Mouse (Mus musculus): ENCODE measurements around the gene Ston2.

Gene Ston2

GRCm38 (mm10) chr12:91660640-91661417, 127.4 kb downstream of the Ston2 start:
- DNase-seq (ENCODE audit: low read depth) = no peak

GRCm38 (mm10) chr12:91654399-91655122, 133.6 kb downstream of the Ston2 start:
- DNase-seq (ENCODE audit: low read depth) = no peak

- DNase-seq (ENCODE audit: low read depth) = no peak
Observed at GRCm38 (mm10) chr12:91648426-91648825, 139.8 kb downstream of the Ston2 start.

GRCm38 (mm10) chr12:91645361-91646123, 142.6 kb downstream of the Ston2 start:
- DNase-seq (ENCODE audit: low read depth) = no peak

GRCm38 (mm10) chr12:91643221-91643620, 145.0 kb downstream of the Ston2 start:
- DNase-seq (ENCODE audit: low read depth) = no peak

- DNase-seq (ENCODE audit: low read depth) = no peak
Observed at GRCm38 (mm10) chr12:91642426-91643093, 145.6 kb downstream of the Ston2 start.

- no peak for DNase-seq (ENCODE audit: low read depth)
Observed at GRCm38 (mm10) chr12:91641631-91642141, 146.5 kb downstream of the Ston2 start.

- no peak for DNase-seq (ENCODE audit: low read depth)
Observed at GRCm38 (mm10) chr12:91641133-91641532, 147.1 kb downstream of the Ston2 start.

GRCm38 (mm10) chr12:91640712-91641111, 147.5 kb downstream of the Ston2 start:
- peak; percentile 34 for DNase-seq (ENCODE audit: low read depth)

GRCm38 (mm10) chr12:91638351-91638750, 149.8 kb downstream of the Ston2 start:
- DNase-seq (ENCODE audit: low read depth) = no peak

- no peak for DNase-seq (ENCODE audit: low read depth)
Observed at GRCm38 (mm10) chr12:91637136-91637909, 150.9 kb downstream of the Ston2 start.

- DNase-seq (ENCODE audit: low read depth) = no peak
Observed at GRCm38 (mm10) chr12:91626482-91626881, 161.7 kb downstream of the Ston2 start.

- peak; percentile 28 for DNase-seq (ENCODE audit: low read depth)
Observed at GRCm38 (mm10) chr12:91625013-91625412, 163.2 kb downstream of the Ston2 start.

GRCm38 (mm10) chr12:91609425-91609824, 178.8 kb downstream of the Ston2 start:
- no peak for DNase-seq (ENCODE audit: low read depth)

GRCm38 (mm10) chr12:91607678-91608077, 180.5 kb downstream of the Ston2 start:
- DNase-seq (ENCODE audit: low read depth) = no peak

GRCm38 (mm10) chr12:91606651-91607050, 181.5 kb downstream of the Ston2 start:
- DNase-seq (ENCODE audit: low read depth) = no peak

GRCm38 (mm10) chr12:91604600-91604999, 183.6 kb downstream of the Ston2 start:
- DNase-seq (ENCODE audit: low read depth) = no peak

GRCm38 (mm10) chr12:91592128-91592527, 196.1 kb downstream of the Ston2 start:
- peak; percentile 19 for DNase-seq (ENCODE audit: low read depth)

- no peak for DNase-seq (ENCODE audit: low read depth)
Observed at GRCm38 (mm10) chr12:91591191-91591590, 197.0 kb downstream of the Ston2 start.

GRCm38 (mm10) chr12:91590716-91591115, 197.5 kb downstream of the Ston2 start:
- DNase-seq (ENCODE audit: low read depth) = peak; percentile 35

All from c-Kit-positive CD71-negative TER-119-negative erythroid progenitor cells, embryonic 14.5 days (primary cell).